Mouse (Mus musculus) hindbrain, postnatal 0 days (tissue): Measurements from ENCODE around the gene Rab43. TPM values are rescaled to one million over a fixed set of nuclear protein-coding genes. Genes with fewer than 3 reads are reported as not detected.

Experiments used
- ATAC-seq: fragments of 200-750 bp; cut with Nextera tagmentation; 2 replicates; pipeline ENCODE4 v1.8.0; 2017; ENCODE audit warnings: mild to moderate bottlenecking, moderate TSS enrichment, moderate library complexity
- DNase-seq: peaks from one replicate; pipeline ENCODE4 v3.0.0-alpha.2; 2015; ENCODE audit warnings: low spot score
- H3K27ac ChIP-seq: fragments of 300-500 bp; sonication (generic); 2 replicates; pipeline ENCODE4 v1.5.1; 2014; ENCODE audit warnings: mild to moderate bottlenecking
- H3K27me3 ChIP-seq: fragments of 300-500 bp; sonication (generic); 2 replicates; pipeline ENCODE4 v1.6.1; 2014; ENCODE audit warnings: low read length, mixed read lengths; ENCODE audit not compliant: insufficient read depth
- H3K36me3 ChIP-seq: fragments of 300-500 bp; sonication (generic); 2 replicates; pipeline ENCODE4 v1.6.1; 2014; ENCODE audit warnings: low read length, mixed read lengths; ENCODE audit not compliant: insufficient read depth
- H3K4me1 ChIP-seq: fragments of 300-500 bp; sonication (generic); 2 replicates; pipeline ENCODE4 v1.6.1; 2014; ENCODE audit warnings: antibody characterized with exemption, low read length, mixed read lengths; ENCODE audit not compliant: insufficient read depth
- H3K4me2 ChIP-seq: fragments of 300-500 bp; sonication (generic); 2 replicates; pipeline ENCODE4 v1.6.1; 2014; ENCODE audit warnings: low read depth, mild to moderate bottlenecking, low read length, moderate library complexity, mixed read lengths
- H3K4me3 ChIP-seq: fragments of 300-500 bp; sonication (generic); 2 replicates; pipeline ENCODE4 v1.5.1; 2014; ENCODE audit warnings: low read length
- H3K9ac ChIP-seq: fragments of 300-500 bp; sonication (generic); replicated peaks from 2 replicates; pipeline ENCODE4 v1.6.1; 2014; ENCODE audit warnings: mild to moderate bottlenecking, low read length, moderate library complexity, mixed read lengths
- H3K9me3 ChIP-seq: fragments of 300-500 bp; sonication (generic); 2 replicates; pipeline ENCODE4 v1.6.1; 2016; ENCODE audit warnings: low read length, mixed read lengths
- CTCF ChIP-seq: IDR thresholded peaks from 2 replicates; pipeline ENCODE4 v1.5.1; 2016; ENCODE audit warnings: antibody characterized with exemption, control low read depth, low read depth
- WGBS: fragments of 180-500 bp; shearing (Covaris S2); extraction: QIAGEN DNeasy Blood & Tissue Kit; methylation state at CpG from one replicate; pipeline ENCODE4 v1.1.7; 2014; 5-methylcytosine and 5-hydroxymethylcytosine counted together
- polyA plus RNA-seq: library from polyadenylated mRNA; unstranded; fragments of >200 nt; fragmentation: Nextera tagmentation; extraction: Ambion mirVana; gene quantifications from 2 replicates; pipeline ENCODE4 v1.2.1, GENCODE M21; 2015
- total RNA-seq: library from RNA; depleted of rRNA; stranded (reverse); fragments of >200 nt; gene quantifications from 2 replicates; pipeline ENCODE4 v1.2.3, GENCODE M21; 2014

Rab43 gene
- total and polyA plus RNA-seq, 2 experiments from 2014 or later: 7.4 to 27.3 TPM

GRCm38 (mm10) chr6:87778294-87779173, 33.4 kb downstream of the Rab43 start:
- 66% methylated on average over 11 of the region's 11 CpGs for WGBS
- no peak for TF ChIP-seq CTCF
- H3K27ac ChIP-seq: no peak overlapping the region
- H3K9me3 ChIP-seq: no peaks in the 10 kb centered on the region
- H3K4me3 ChIP-seq: no peak overlapping the region
- no peak for DNase-seq
- H3K27me3 ChIP-seq: no peaks in the 10 kb centered on the region
- H3K9ac ChIP-seq: no peak overlapping the region
- H3K36me3 ChIP-seq: no peaks in the 10 kb centered on the region
- H3K4me1 ChIP-seq: no peaks in the 10 kb centered on the region
- H3K4me2 ChIP-seq: no peak overlapping the region
- no peak for ATAC-seq

- no peaks in the 10 kb centered on the region for H3K36me3 ChIP-seq
- WGBS: 79% methylated on average over 2 of the region's 2 CpGs
- ATAC-seq (no peak), DNase-seq (no peak)
- no peak within 1 kb of the TSS for H3K27ac ChIP-seq
- no peak for TF ChIP-seq CTCF
- no peaks in the 10 kb centered on the region for H3K4me1 ChIP-seq
- no peak within 1 kb of the TSS for H3K4me3 ChIP-seq
- no peaks in the 10 kb centered on the region for H3K27me3 ChIP-seq
- H3K4me2 ChIP-seq: no peak within 1 kb of the TSS
- no peak within 1 kb of the TSS for H3K9ac ChIP-seq
- no peaks in the 10 kb centered on the region for H3K9me3 ChIP-seq
Measured at GRCm38 (mm10) chr6:87777842-87778241, 34.1 kb downstream of the Rab43 start, which contains the start of gene Gp9. TSS of gene Gp9 (plus strand) at chr6:87778072.

- Histone ChIP-seq H3K27ac (no peak overlapping the region), H3K36me3 (no peaks in the 10 kb centered on the region), H3K9me3 (no peaks in the 10 kb centered on the region), H3K4me2 (no peak overlapping the region), H3K9ac (no peak overlapping the region), H3K4me1 (no peaks in the 10 kb centered on the region), H3K27me3 (no peaks in the 10 kb centered on the region), H3K4me3 (no peak overlapping the region)
- TF ChIP-seq CTCF: no peak
- WGBS: 80% methylated on average over 1 of the region's 1 CpGs
- no peak for ATAC-seq
- DNase-seq: no peak
Measured at GRCm38 (mm10) chr6:87776663-87777062, 35.3 kb downstream of the Rab43 start.

- H3K4me2 ChIP-seq: no peak overlapping the region
- H3K27ac ChIP-seq: no peak overlapping the region
- no peaks in the 10 kb centered on the region for H3K4me1 ChIP-seq
- H3K27me3 ChIP-seq: no peaks in the 10 kb centered on the region
- DNase-seq: no peak
- WGBS: 76% methylated on average over 3 of the region's 3 CpGs
- no peaks in the 10 kb centered on the region for H3K36me3 ChIP-seq
- no peak overlapping the region for H3K9ac ChIP-seq
- no peaks in the 10 kb centered on the region for H3K9me3 ChIP-seq
- no peak for TF ChIP-seq CTCF
- no peak overlapping the region for H3K4me3 ChIP-seq
- ATAC-seq: no peak
Measured at GRCm38 (mm10) chr6:87775588-87776245, 36.2 kb downstream of the Rab43 start.

- no peaks in the 10 kb centered on the region for H3K36me3 ChIP-seq
- no peaks in the 10 kb centered on the region for H3K27me3 ChIP-seq
- H3K4me3 ChIP-seq: no peak overlapping the region
- no peaks in the 10 kb centered on the region for H3K4me1 ChIP-seq
- H3K27ac ChIP-seq: no peak overlapping the region
- WGBS: 82% methylated on average over 9 of the region's 9 CpGs
- no peak overlapping the region for H3K9ac ChIP-seq
- DNase-seq (no peak), ATAC-seq (no peak)
- no peaks in the 10 kb centered on the region for H3K9me3 ChIP-seq
- H3K4me2 ChIP-seq: no peak overlapping the region
- TF ChIP-seq CTCF: no peak
Measured at GRCm38 (mm10) chr6:87774909-87775308, 37.1 kb downstream of the Rab43 start.

GRCm38 (mm10) chr6:87774466-87774865, 37.5 kb downstream of the Rab43 start:
- no peak overlapping the region for H3K27ac ChIP-seq
- no peaks in the 10 kb centered on the region for H3K36me3 ChIP-seq
- DNase-seq (no peak), ATAC-seq (no peak)
- H3K4me2 ChIP-seq: no peak overlapping the region
- no peak overlapping the region for H3K9ac ChIP-seq
- TF ChIP-seq CTCF: no peak
- H3K27me3 ChIP-seq: no peaks in the 10 kb centered on the region
- WGBS: 25% methylated on average over 1 of the region's 1 CpGs
- H3K9me3 ChIP-seq: no peaks in the 10 kb centered on the region
- no peak overlapping the region for H3K4me3 ChIP-seq
- H3K4me1 ChIP-seq: no peaks in the 10 kb centered on the region
